Mouse (Mus musculus) lung, postnatal 36 days (tissue): ENCODE measurements at regions not wholly inside any gene's neighbourhood (a gene's known extent, or its start where the extent isn't known, plus 50 kb on each side); places are given as distances from the start of the nearest gene placed in this dataset.

Source experiments
- DNase-seq: peaks from one replicate; pipeline ENCODE4 v3.0.0; 2022; ENCODE audit warnings: mixed read lengths

GRCm38 (mm10) chr15:36719241-36719640, 288.3 kb downstream of the Zfp706 start:
- DNase-seq, result peak; percentile 56

GRCm38 (mm10) chr15:36717835-36718234, 289.7 kb downstream of the Zfp706 start:
- DNase-seq, result no peak

- no peak for DNase-seq
These were observed 290.9 kb downstream of the Zfp706 start for GRCm38 (mm10) chr15:36716686-36717038.

GRCm38 (mm10) chr15:36715745-36716685, 291.6 kb downstream of the Zfp706 start:
- DNase-seq, result peak; percentile 90

- no peak for DNase-seq
These were observed 292.4 kb downstream of the Zfp706 start for GRCm38 (mm10) chr15:36715159-36715558.

GRCm38 (mm10) chr15:36709788-36710187, 297.8 kb downstream of the Zfp706 start:
- DNase-seq, result no peak

- DNase-seq, result peak; percentile 93
These were observed 299.1 kb downstream of the Zfp706 start for GRCm38 (mm10) chr15:36708471-36708870.

GRCm38 (mm10) chr15:36705990-36706389, 301.6 kb downstream of the Zfp706 start:
- DNase-seq, result peak; percentile 80

GRCm38 (mm10) chr15:36705391-36705790, 302.2 kb downstream of the Zfp706 start:
- DNase-seq, result no peak

- no peak for DNase-seq
These were observed 305.7 kb downstream of the Zfp706 start for GRCm38 (mm10) chr15:36701846-36702245.

- peak; percentile 57 for DNase-seq
These were observed 307.4 kb downstream of the Zfp706 start for GRCm38 (mm10) chr15:36700196-36700595.

- peak; percentile 77 for DNase-seq
These were observed 312.1 kb downstream of the Zfp706 start for GRCm38 (mm10) chr15:36695199-36696129.

GRCm38 (mm10) chr15:36691002-36691652, 316.4 kb downstream of the Zfp706 start:
- no peak for DNase-seq

- no peak for DNase-seq
These were observed 317.7 kb downstream of the Zfp706 start for GRCm38 (mm10) chr15:36689881-36690280.

- DNase-seq, result no peak
These were observed 318.3 kb downstream of the Zfp706 start for GRCm38 (mm10) chr15:36689301-36689700.

GRCm38 (mm10) chr15:36688051-36688754, 319.4 kb downstream of the Zfp706 start:
- peak; percentile 59 for DNase-seq

GRCm38 (mm10) chr15:36684684-36685083, 322.9 kb downstream of the Zfp706 start:
- no peak for DNase-seq

- no peak for DNase-seq
These were observed 324.7 kb downstream of the Zfp706 start for GRCm38 (mm10) chr15:36682832-36683231.

- no peak for DNase-seq
These were observed 325.4 kb downstream of the Zfp706 start for GRCm38 (mm10) chr15:36682159-36682558.

GRCm38 (mm10) chr15:36680361-36681140, 327.0 kb downstream of the Zfp706 start:
- DNase-seq, result no peak

GRCm38 (mm10) chr15:36679577-36679976, 328.0 kb downstream of the Zfp706 start:
- DNase-seq, result no peak
